Mouse (Mus musculus) heart, postnatal 25 days (tissue): Measurements from ENCODE around the gene Trmt1. TPM values are rescaled to one million over a fixed set of nuclear protein-coding genes. Genes with fewer than 3 reads are reported as not detected.

ENCODE experiments used
- DNase-seq: peaks from one replicate; pipeline ENCODE4 v3.0.0; 2022; ENCODE audit warnings: low spot score
- intact Hi-C: fragments of 180-260 bp; cut with DNase I; formaldehyde crosslinking; loops from one replicate; pipeline ENCODE4 v1.15.1; 2025
- total RNA-seq, 2 experiments: library from RNA; stranded (reverse); gene quantifications; 2 replicates each; pipeline ENCODE4 v1.2.3; 2021

The Trmt1 gene
- total RNA-seq, 2 experiments from 2014 or later = 32.6 to 37.6 TPM

GRCm38 (mm10) chr8:84722850-84723570 is 36.9 kb downstream of the Trmt1 start, which contains the start of gene G430095P16Rik:
G430095P16Rik (plus strand) TSS chr8:84723007.
- peak; percentile 78 for DNase-seq
- intact Hi-C loops = no loop called here

- intact Hi-C loops = no loop called here
- DNase-seq = no peak
These were observed 37.4 kb downstream of the Trmt1 start for GRCm38 (mm10) chr8:84723571-84723900.

- intact Hi-C loops = no loop called here
- no peak for DNase-seq
These were observed 38.6 kb downstream of the Trmt1 start for GRCm38 (mm10) chr8:84724683-84725082.

DNA sequence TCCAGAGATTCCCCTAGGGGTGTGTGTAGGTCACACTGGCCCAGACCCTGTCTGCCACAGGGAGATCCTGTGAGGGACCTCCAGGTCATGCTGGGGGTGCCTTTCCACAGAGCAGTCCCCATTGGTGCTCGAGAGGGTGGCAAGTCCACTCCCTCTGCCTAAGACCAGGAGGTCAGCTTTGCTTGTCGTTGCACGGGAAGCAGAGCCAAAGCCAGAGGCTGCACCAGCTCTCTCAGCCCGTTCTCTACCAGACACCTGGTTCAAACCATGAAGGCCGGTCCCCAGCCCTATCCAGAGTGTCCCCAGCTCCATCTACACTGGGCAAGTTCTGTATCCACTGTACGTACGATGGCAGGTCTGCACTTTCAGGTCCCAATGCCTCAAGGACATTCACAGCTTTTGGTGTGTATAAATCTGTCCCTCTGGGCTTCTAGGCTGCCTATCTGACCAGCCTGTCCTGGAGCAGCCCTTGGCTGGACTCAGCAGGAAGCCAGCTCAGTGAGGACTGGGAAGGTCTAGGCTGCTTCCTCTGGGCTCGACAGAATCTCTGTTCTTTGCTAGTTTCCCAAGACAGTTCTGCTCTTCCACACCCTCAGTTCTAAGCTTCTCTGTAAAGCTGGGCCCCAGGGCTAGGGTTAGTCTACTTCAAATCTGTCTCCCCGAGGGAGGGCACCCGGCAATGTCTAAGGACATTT is 39.3 kb downstream of the Trmt1 start:
- intact Hi-C loops = no loop called here

DNA sequence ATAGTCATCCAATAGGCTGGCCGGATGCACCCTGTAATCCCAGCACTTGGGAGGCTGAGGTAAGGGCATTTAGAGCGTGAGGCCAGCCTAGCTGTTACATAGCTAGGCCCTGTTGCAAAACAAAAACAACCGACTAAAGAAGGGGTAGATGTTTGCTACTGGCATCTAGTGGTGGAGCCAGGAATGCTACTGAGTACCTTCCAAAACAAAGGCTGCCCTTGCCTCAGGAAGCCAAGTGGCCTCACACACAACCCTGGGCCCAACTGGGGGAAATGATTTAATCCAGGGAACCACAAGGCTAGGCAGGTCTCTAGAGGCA is 39.8 kb downstream of the Trmt1 start:
- no peak for DNase-seq
- intact Hi-C loops = no loop called here

More for the DNA sequence above, 39.3 kb downstream of the Trmt1 start:
- DNase-seq = no peak

DNA sequence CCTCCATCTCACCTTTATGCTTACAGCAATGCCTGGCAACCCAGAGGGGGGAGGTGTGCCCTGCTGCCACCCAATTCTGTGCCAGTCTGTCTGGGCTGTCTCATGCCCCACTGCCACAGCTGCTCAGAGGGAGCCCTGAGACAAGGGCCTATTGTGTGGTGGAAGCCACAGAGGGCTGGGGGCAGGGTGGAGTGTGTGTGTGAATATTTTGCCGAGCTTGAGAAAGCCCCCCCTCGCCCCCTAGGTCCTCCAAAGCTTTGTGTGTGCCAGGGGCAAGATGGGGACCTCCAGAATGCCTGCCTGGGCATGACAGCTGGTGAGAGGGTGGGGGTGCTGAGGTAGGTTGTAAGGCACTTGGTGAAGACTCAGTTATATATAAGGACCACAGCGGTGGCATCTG is 42.4 kb downstream of the Trmt1 start:
- DNase-seq = no peak
- intact Hi-C loops = no loop called here

DNA sequence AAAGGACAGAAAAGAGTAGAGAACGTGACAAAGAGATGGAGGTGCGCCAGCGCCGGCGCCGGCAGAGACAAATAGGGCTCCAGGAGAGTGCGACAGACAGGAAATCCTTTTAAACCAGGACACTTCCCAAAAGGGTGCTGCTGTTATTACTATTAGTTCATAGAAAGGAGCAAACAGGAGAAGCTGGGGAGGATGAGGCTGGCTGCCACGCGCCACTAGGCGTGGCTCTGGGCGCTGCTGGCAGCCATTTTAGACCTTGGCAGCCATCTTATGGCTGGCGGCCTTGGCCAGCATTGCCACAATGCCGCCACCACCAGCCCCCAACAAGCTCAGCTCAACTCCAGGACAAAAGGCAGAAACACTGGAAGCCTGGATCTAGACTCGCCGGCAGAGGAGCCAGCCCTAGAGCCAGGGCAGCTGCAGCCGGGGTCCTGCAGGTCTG is 43.8 kb downstream of the Trmt1 start:
- peak; percentile 69 for DNase-seq

DNA sequence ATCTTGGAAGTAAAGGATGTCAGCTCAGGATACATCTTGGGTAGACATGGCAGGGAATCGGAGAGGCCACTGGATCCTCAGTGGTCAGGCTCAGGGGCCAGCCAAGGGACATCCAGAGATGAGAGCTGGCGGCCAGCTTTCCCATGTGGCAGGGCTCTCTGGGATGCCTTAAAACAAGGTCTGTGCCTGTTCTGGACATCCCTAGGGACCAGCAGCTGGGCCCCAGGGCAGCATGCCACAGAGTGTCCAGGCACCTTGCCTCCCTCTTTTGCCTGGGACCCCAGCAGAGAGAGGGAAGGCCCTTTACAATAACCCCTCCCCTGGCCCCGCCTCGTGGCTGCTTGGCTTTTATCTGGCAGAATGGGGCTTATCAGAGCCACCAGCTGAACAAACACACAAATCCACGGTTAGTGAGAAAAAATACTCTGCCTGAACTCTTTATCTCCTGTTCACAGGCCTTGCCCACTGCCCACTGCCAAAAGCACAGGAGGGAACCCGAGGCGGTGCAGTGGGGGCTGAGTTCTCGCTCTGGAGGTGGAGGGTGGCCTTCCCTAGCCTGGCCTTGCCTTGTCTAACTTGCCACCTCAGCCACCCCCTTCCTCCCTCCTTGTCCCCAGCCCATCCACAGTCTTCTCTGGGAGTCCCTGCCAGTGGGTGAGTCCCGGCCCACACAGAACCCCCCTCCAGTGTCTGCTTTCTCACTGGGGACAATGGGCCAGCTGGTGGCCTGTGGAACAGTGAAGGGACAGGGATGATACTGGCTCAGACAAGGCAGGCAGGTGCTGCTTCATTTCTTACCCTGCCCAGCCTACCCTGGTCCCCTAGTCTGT is 44.6 kb downstream of the Trmt1 start:
- intact Hi-C loops = no loop called here
- DNase-seq = peak; percentile 76

More for the DNA sequence above, 43.8 kb downstream of the Trmt1 start:
- intact Hi-C loops = no loop called here

DNA sequence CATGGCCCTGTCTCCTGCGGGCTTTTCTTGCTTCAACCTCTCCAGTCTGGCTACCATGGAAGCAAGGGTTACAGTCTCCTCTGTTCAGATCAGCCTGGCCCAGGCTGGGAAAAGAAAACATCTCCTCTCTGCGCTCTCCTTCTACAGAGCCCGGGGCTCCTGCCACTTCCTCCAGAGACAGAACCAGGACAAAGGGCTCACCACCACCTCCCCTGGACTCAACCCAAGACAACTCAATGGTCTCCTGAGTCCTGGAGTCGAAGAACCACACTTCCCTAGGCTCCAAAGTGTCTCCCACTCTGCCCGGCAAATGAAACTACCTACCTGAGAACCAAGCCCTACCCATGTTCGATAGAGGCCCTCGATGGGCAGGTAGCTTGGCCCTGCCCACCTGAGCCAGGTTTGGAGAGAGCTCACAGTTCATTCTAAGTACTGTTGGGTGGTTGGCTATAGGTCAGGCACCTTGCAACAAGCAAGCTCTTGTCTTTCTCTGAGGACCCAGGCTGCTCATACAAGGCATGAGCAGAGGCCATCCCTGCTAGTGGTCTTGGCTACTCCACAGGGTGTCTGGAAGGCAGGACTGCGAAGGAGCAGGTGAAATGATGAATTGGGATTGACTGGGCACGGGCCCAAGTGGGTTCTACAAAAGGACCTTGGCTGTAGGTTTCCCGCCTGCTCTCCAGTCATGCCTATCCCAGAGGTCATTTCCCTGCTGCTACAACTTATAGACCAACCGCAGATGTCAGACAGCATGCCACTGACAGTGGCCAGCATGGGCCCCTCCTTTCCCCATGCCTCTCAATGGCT is 45.5 kb downstream of the Trmt1 start:
- intact Hi-C loops = no loop called here
- no peak for DNase-seq

DNA sequence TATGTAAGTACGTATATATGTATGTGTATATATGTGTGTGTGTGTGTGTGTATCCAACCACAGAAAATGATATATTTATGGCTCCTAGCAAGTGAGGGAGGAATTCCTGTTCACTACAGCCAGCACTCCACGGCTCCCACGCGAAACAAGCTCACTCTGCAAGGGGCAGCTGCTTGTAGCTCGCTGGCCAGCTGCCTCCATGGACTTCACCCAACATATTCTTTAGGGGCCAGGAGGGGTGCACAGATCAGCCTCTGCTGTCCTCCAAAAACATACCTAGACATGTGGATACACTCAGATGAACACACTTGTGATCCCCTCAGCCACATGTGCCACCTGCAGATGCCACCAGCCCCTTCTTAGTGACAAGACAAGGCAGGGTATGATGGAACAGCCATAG is 46.4 kb downstream of the Trmt1 start:
- intact Hi-C loops = no loop called here
- no peak for DNase-seq

- no peak for DNase-seq
- intact Hi-C loops = no loop called here
These were observed 46.9 kb downstream of the Trmt1 start for GRCm38 (mm10) chr8:84732996-84733395.

DNA sequence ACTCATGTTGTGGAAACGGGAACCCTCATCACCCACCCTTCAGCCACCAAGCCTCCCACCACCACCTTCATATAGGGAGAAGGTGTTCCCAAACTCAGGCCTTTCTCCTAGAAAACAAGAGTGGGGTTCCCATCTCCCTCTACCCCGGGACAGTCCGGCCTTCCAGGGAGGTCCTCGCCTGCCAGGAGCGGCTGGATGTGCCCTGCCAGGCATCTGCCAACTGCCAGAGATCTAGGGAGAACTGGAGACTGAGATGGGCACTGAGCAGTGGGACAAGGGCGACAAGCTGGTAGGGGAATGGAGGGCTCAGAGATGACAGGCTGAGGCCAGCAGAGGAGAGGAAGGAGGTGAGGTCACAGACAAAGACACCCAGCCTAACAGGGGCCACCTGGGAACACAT is 47.9 kb downstream of the Trmt1 start:
- DNase-seq = no peak
- intact Hi-C loops = no loop called here

- intact Hi-C loops = loop anchor here (5.0 kb wide), 1 partner anchor 32 kb away; the partner anchor contains the start of gene Lyl1
- DNase-seq = no peak
These were observed 48.6 kb downstream of the Trmt1 start for GRCm38 (mm10) chr8:84734680-84735079.

- DNase-seq = no peak
- intact Hi-C loops = loop anchor here (5.0 kb wide), 1 partner anchor 33 kb away; the partner anchor contains the start of gene Lyl1
These were observed 49.5 kb downstream of the Trmt1 start for GRCm38 (mm10) chr8:84735597-84735996.

DNA sequence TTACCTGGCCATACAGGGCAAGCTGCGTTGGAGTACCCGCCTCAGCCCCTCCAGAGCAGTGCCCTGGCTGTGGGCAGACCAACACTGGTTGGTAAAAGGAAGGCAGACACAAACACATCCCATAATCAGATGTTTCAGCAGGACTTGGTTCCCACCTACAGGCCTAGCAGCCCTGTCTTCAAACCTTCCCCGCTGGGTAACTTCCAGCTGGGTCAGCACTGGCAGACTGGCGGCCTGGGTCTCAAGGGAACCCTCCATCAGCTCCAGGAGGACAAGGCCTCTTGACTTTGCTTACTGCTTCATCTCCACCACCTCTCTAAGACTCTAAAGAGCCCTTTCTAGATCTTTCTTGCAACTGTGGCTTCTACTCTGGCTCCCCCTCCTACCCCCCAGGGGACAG is 50.4 kb downstream of the Trmt1 start:
- no peak for DNase-seq
- intact Hi-C loops = loop anchor here (2.0 to 5.0 kb wide), 2 partner anchors 26 to 34 kb away; partner anchors contain the start of gene Lyl1

DNA sequence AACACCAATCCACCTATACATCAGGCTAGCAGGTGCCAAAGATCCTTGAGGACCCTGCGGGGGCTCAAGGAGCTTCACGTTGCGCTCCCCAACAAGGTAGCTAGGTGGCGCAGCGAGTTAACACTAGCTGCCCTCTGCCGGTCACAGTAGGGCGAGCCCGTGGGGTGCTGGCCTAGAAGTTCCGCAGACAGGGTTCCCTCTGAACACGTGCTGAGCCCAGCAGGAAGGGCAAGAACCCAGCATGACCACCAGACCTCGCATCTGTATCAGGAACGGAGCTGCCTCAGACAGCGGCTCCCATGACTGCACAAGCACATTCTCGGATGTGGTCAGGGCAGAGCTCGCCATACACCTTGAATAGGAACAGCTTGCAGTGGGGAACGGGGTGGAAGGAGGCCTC is 51.5 kb downstream of the Trmt1 start:
- peak; percentile 64 for DNase-seq
- intact Hi-C loops = loop anchor here (1.0 to 5.0 kb wide), 3 partner anchors 27 to 73 kb away; partner anchors contain the start of gene Lyl1

DNA sequence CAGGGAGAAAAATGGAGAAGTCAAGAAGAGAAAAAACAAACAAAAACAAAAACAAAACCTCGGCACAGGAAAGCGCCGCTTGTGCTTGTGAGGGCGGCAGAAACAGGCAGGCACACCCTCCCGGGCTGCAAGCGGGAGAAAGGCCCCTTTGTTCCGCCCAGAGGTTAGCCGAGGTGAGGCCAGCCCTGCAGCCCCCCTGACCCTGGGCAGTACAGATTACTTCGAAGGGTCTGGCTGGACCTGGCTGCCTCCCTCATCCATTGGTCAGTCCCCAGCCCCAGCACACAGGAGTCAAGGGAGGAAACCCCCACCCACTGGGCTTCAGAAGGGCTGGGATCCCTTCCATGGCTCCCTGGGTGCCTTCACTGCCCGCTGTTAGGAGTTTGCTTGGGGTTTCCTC is 52.2 kb downstream of the Trmt1 start:
- no peak for DNase-seq
- intact Hi-C loops = loop anchor here (5.0 kb wide), 1 partner anchor 36 kb away; the partner anchor contains the start of gene Lyl1

- DNase-seq = no peak
- intact Hi-C loops = loop anchor here (5.0 kb wide), 1 partner anchor 37 kb away; the partner anchor contains the start of gene Lyl1
These were observed 52.8 kb downstream of the Trmt1 start for GRCm38 (mm10) chr8:84738715-84739400.

DNA sequence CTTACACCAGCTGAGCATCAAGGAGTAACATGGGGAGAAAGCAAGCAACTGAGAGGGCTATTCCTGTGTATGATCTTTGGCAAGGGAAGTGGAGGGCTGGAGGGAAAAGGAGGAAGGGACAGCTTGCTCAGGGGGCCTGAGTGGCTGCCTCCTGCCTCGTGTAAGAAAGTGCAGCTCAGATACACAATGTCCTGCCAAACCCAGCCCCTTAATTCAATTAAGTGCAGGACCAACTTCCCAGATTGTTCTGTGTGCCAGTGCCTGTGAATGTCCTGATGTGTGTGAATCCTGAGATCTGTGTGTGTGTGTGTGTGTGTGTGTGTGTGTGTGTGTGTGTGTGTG is 53.3 kb downstream of the Trmt1 start:
- intact Hi-C loops = loop anchor here (5.0 kb wide), 1 partner anchor 37 kb away; the partner anchor contains the start of gene Lyl1
- DNase-seq = no peak
